Mouse (Mus musculus): Measurements from ENCODE around the gene Ciapin1. TPM values are rescaled to one million over a fixed set of nuclear protein-coding genes. Genes with fewer than 3 reads are reported as not detected.

Gene Ciapin1
- 100 to 1,000 TPM in 1 of 2 experiments, 10 to 100 TPM in 1; 70.2 to 106 TPM for total RNA-seq (2021)
- long read RNA-seq, experiment 1, full-length matches to known transcripts = 226 of 304 reads
- long read RNA-seq, experiment 1, partial matches to known transcripts = 61 of 304 reads
- long read RNA-seq, experiment 1, other reads (novel, unspliced or antisense) = 17 of 304 reads
- long read RNA-seq, experiment 2, full-length matches to known transcripts = 57 of 81 reads
- long read RNA-seq, experiment 2, partial matches to known transcripts = 15 of 81 reads
- long read RNA-seq, experiment 2, other reads (novel, unspliced or antisense) = 9 of 81 reads

DNA sequence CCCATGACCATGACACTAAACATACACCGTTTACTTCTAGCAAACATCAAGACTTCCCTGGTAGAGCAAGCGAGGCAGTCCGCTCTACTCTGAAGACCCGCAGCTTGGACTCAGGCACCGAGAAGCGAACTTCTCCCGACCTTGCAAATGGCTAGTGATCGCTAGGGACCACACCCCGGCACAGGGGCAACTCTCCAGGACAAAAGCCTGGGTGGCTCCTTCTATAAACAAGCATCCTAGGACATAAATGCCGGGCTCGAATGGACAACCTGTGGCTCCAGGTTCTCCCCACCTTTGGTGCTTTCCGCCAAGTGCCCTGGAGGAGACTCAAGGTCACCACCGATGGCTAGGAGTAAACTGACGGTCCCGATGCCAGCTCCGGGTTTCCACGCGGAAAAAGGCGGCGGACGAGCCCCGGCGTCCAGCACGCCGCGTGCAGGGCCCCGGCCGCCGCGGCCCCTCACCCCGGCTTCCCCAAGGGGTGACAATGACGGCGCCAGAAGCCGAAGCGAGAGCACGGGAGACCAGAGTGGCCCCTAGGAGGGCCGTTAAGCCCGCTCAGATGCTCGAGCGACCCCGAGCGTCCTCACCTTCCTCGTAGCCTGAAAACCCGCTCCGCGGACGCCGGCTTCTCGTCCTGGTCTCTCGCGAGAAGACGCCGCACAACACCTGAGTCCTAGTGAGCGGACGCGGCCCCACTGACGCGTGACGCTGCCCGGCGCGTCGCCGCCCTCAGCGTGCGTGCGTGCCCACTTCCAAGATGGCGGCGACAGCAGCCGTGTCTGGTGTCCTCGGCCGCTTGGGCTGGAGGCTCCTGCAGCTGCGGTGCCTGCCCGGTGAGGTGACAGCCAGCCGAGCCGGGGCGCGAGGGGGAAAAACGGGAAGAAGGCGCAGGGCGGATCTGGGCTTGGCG is at the start of gene Ciapin1, which contains the start of gene Coq9:
Ciapin1 (minus strand) TSS at position 697 of the 913 bp plus-strand sequence.
Coq9 (plus strand) TSS at position 660 of the 913 bp plus-strand sequence.
- peak; percentile 96 for DNase-seq

- DNase-seq = no peak
Measured at GRCm38 (mm10) chr8:94880742-94881141, 42.6 kb upstream of the Ciapin1 start.

GRCm38 (mm10) chr8:94876820-94877219 is 38.7 kb upstream of the Ciapin1 start:
- no peak for DNase-seq

- peak; percentile 94 to 95 for DNase-seq
Measured at GRCm38 (mm10) chr8:94876197-94876730, 38.1 kb upstream of the Ciapin1 start, which contains the start of gene Dok4. Gene Dok4, minus strand, starts transcription at chr8:94876330.

DNA sequence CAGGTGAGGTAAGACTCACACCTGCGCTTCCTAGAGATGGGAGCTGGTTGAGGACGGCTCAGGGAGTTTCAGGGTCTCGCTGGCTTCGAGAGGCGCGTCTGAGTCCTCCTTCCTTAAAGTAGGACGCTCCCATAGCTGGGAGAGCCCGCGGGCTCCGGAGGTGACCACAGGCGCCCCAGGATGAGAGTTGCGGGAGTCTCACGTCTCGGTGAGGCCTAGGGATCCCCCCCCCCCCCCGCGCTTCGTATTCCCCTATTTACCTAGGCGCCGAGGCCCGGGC is 37.7 kb upstream of the Ciapin1 start:
- no peak for DNase-seq

DNA sequence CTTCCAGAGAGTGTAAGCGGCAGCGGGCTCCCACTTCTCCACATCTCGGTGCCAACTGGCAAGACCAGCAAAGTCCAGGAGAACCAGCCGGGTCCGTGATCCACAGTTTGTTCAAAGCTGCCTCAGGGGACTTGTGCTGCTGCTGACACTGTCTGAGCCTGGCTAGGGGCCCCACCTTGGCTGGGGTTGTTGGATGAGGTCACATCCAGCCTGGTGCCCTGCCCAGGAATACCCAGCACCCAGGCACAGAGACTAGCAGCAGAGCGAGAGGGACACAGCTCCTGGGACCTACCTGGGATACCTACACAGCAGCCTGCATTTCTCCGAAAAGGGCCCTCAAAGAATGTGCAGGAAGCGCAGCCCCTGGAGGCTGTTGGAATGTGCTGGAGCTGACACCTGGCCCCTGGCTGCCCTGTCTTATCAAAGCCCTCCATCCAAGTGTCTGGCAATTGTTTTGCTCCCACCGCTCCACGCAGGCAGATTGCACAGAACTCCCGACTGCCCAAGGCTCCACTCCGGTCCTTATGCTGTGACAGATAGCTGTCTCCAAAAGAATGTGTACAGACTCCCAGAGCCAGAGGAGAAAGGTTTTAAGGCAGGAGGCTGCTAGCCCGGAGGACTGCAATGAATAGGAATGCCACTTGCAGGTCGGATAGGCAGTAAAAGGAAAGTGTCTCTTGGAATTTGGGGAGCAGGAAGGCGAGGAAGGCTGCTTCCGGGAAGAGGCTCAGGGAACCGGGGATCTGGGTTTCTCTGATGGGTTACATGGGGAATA is 37.1 kb upstream of the Ciapin1 start:
- DNase-seq = no peak

DNA sequence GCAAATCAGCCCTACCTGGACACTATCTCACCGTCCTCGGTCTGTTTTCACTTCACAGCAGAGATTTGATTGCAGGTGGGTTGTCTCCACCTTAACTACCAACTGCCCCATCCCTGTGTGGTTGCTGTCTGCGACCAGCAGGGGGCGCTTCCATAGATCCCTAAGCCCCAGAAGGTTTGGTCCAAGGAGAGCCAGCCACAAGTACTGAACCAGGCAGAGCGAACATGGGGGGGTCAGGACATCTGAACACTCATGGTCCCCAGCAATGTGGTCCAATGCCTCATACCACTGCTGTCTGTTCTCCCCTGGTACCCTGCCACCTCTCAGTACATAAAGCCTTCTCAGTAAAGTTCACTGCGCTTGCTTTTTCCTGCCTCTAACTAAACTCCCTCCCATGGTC is 36.2 kb upstream of the Ciapin1 start:
- peak; percentile 78 to 83 for DNase-seq

DNA sequence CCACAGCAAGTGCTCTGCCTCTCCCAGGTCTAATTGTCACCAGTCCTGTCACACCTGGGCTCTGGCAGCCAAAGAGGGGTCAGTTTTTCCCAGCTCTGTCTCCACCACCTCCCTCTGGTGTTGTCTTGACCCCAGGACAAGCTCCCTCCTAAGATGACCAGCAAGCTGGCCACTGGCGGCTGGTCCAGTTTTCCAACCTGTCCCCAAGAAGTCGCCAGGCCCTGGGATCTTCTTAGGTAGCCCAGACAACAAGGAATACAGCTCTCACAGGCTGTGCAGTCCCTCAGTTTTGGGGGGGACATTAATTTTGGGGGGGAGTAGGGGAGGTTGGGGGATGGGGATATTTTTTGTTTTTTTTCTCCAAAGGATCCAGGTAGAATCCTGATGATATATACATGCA is 34.4 kb upstream of the Ciapin1 start:
- no peak for DNase-seq

DNA sequence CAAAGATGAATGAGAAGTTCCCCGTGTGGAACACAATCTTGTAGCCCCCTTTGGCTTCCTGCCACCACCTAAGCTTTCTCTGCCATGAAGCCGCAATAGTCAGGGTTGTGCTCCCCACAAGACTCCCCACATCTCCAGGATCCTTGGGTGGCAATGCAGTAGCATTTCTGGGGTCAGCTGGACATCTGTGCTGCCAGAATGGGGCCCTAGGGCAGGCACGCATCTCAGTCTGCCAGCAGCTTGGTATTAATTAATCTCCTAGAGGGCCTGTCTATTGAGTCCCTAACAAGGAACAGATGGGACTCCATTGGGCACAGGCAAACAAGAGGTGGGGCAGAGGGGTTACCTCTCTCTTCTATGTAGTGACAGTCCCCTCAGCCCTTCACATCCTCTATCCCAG is 34.0 kb upstream of the Ciapin1 start:
- DNase-seq = no peak

GRCm38 (mm10) chr8:94871108-94871894 is 33.1 kb upstream of the Ciapin1 start:
- DNase-seq = peak; percentile 57 to 67

DNA sequence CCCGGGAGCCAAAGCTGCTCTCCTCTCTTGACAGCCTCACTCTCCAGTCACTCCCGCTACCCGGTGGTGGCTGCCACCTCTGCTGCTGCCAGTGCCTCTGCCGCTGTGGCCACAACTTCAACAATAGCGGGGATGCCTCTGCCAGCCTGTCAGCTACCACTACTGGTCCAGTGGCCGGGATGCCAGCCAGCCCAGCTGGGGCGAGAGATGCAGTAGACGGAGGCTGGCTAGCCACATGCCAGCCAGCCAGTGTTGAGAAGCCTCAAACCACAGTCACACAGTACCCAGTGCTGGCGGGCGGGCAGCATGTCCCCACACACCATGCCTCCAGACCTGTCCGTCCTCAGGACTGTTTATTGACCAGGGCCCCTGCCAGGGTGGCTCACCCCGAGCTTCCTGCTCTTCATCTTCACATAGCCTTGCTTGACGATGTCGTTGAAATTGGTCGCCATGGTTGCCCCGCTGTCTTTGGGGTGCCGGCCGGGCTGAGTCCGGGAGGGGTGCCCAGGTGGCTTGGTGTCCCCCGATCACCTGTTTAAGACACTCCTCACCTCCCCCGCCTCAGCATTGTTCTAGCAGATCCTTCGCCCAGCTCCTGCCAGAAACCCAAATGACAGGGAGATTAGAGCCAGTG is 32.4 kb upstream of the Ciapin1 start:
- no peak for DNase-seq

GRCm38 (mm10) chr8:94870003-94870402 is 31.8 kb upstream of the Ciapin1 start:
- no peak for DNase-seq

GRCm38 (mm10) chr8:94869146-94869545 is 31.0 kb upstream of the Ciapin1 start:
- no peak for DNase-seq

- no peak for DNase-seq
Measured at GRCm38 (mm10) chr8:94866921-94867320, 28.8 kb upstream of the Ciapin1 start.

- peak; percentile 76 to 84 for DNase-seq
Measured at GRCm38 (mm10) chr8:94865292-94865691, 27.1 kb upstream of the Ciapin1 start.

DNA sequence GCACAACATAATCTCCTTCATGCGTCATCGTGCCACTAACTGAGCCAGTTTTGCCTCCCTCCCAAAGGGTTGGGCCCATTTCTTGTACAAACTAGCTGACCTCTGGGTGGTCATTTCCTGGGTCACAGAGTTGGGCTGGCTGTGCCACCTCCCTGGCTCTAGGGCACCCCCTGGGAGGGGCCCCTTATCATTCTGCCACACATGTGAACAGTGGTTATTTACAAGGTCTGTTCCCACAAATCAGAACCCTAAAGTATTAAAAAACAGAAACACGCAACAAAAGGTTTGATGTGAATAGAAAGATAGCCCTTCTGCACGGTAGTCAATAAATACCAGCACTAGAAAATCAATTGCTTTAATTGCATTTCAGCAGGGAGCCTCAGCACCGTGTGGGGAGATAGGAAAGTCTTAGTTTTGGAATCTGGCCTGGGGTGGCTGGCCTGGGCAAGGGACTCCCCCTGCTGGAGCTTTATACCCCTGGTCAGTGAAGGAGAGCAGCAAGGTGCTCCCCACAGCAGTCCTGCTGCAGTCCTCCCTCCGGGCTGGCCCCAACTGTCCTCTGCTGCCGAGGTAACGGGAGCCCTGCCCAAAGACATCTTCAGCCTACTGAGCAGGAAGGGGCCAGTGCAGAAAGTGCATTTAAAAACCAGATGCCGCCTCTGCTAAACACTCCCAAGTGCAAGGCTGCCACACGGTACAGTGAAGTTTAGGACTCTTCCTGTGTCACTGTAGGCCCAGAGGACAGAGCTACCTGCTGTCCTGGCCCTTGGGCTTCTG is 25.9 kb upstream of the Ciapin1 start:
- DNase-seq = no peak

- DNase-seq = no peak
Measured at GRCm38 (mm10) chr8:94862487-94863220, 24.5 kb upstream of the Ciapin1 start.

DNA sequence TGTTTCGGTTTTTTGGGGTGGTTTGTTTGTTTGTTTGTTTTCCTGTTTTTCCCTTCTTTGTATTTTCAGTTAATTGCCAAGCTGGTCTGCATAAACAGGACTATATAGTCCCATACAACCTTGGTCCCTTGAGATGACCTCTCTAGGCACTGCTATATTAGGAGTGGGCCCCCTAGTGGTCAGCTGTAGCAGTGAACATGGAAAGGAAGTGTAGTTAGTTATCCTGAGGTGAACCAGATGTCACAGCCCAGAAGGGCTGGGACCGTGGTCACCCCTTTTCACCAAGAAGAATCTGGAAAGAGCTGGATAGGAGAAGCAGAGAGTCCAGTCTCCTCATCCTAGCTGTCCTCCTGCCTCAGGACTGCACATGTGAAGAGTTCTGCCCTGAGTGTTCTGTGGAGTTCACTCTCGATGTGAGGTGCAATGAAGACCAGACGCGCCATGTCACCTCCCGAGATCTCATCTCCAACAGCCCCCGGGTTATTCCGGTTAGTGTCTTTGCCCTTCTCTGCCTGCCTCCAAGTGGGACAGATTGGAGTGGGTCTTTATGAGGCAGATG is 23.3 kb upstream of the Ciapin1 start:
- DNase-seq = peak; percentile 67 to 84
